Mouse (Mus musculus): ENCODE measurements around the gene Vash1. TPM values are rescaled to one million over a fixed set of nuclear protein-coding genes. Genes with fewer than 3 reads are reported as not detected.

The Vash1 gene
- total RNA-seq, 4 experiments from 2014 or later: 2.4 to 5.8 (median 3.9) TPM

- DNase-seq: no peak
Measured at GRCm38 (mm10) chr12:86719961-86720639, 41.6 kb downstream of the Vash1 start.

GRCm38 (mm10) chr12:86721453-86721852 lies 43.0 kb downstream of the Vash1 start:
- no peak for DNase-seq

GRCm38 (mm10) chr12:86724300-86724699 lies 45.8 kb downstream of the Vash1 start:
- no peak for DNase-seq

- DNase-seq: no peak
Measured at GRCm38 (mm10) chr12:86725706-86726105, 47.2 kb downstream of the Vash1 start.

GRCm38 (mm10) chr12:86726120-86726640 lies 47.7 kb downstream of the Vash1 start, which contains the start of gene Angel1:
Angel1 (minus strand) TSS chr12:86726460.
- peak; percentile 93 for DNase-seq

- no peak for DNase-seq
Measured at GRCm38 (mm10) chr12:86734319-86734810, 55.9 kb downstream of the Vash1 start, which contains the start of gene Lrrc74a. Lrrc74a (plus strand) TSS chr12:86734369.

Other genes with a start within 250 kb of the Vash1 start
- gene Angel1, start 47.8 kb downstream of the Vash1 start, total RNA-seq (2022): 1 to 10 TPM; 2.7 to 6.6 (median 4.6) TPM
- gene Lrrc74a, start 55.7 kb downstream of the Vash1 start, total RNA-seq (2022): not detected
- gene Irf2bpl, start 206.1 kb downstream of the Vash1 start, total RNA-seq (2022): 10 to 100 TPM; 69.8 to 92.2 (median 82.8) TPM

Data from adrenal gland, adult 8-10 months (tissue).